Mouse (Mus musculus) midbrain, embryonic 11.5 days (tissue): ENCODE measurements around the gene Jam2. TPM values are rescaled to one million over a fixed set of nuclear protein-coding genes. Genes with fewer than 3 reads are reported as not detected.
A peak's percentile ranks its signal among the peaks of the same experiment; 100 is the strongest.

ENCODE experiments used
- ATAC-seq: fragments of 200-750 bp; cut with Nextera tagmentation; 2 replicates; pipeline ENCODE4 v1.8.0; 2017; ENCODE audit warnings: moderate TSS enrichment, moderate library complexity; ENCODE audit not compliant: low FRiP score
- DNase-seq: peaks from one replicate; pipeline ENCODE4 v3.0.0; 2015; ENCODE audit warnings: low spot score; ENCODE audit errors: missing footprints
- H3K27ac ChIP-seq: fragments of 300-500 bp; sonication (generic); 2 replicates; pipeline ENCODE4 v1.5.1; 2014; ENCODE audit warnings: low read depth, low read length
- H3K27me3 ChIP-seq: fragments of 300-500 bp; sonication (generic); 2 replicates; pipeline ENCODE4 v1.6.1; 2014; ENCODE audit warnings: mild to moderate bottlenecking, low read length, moderate library complexity, mixed read lengths; ENCODE audit not compliant: control insufficient read depth, insufficient read depth
- H3K36me3 ChIP-seq: fragments of 300-500 bp; sonication (generic); 2 replicates; pipeline ENCODE4 v1.6.1; 2014; ENCODE audit warnings: mild to moderate bottlenecking, low read length, moderate library complexity, mixed read lengths; ENCODE audit not compliant: control insufficient read depth, insufficient read depth
- H3K4me1 ChIP-seq: fragments of 300-500 bp; sonication (generic); 2 replicates; pipeline ENCODE4 v1.6.1; 2014; ENCODE audit warnings: low read length; ENCODE audit not compliant: control insufficient read depth, insufficient read depth
- H3K4me2 ChIP-seq: fragments of 300-500 bp; sonication (generic); 2 replicates; pipeline ENCODE4 v1.6.1; 2014; ENCODE audit warnings: mild to moderate bottlenecking, moderate library complexity
- H3K4me3 ChIP-seq: fragments of 300-500 bp; sonication (generic); 2 replicates; pipeline ENCODE4 v1.5.1; 2014; ENCODE audit warnings: low read depth, low read length
- H3K9ac ChIP-seq: fragments of 300-500 bp; sonication (generic); 2 replicates; pipeline ENCODE4 v1.6.1; 2014; ENCODE audit warnings: low read length
- H3K9me3 ChIP-seq: fragments of 300-500 bp; sonication (generic); 2 replicates; pipeline ENCODE4 v1.6.1; 2016; ENCODE audit warnings: low read length; ENCODE audit not compliant: control insufficient read depth
- WGBS: fragments of 180-500 bp; shearing (Covaris S2); extraction: QIAGEN DNeasy Blood & Tissue Kit; methylation state at CpG from one replicate; pipeline ENCODE4 v1.1.7; 2014; 5-methylcytosine and 5-hydroxymethylcytosine counted together
- polyA plus RNA-seq: library from polyadenylated mRNA; unstranded; fragments of >200 nt; fragmentation: Nextera tagmentation; extraction: Ambion mirVana; gene quantifications from 2 replicates; pipeline ENCODE4 v1.2.1, GENCODE M21; 2014

The Jam2 gene
- polyA plus RNA-seq, 1 experiment from 2014 or later = 95.1 TPM

DNA sequence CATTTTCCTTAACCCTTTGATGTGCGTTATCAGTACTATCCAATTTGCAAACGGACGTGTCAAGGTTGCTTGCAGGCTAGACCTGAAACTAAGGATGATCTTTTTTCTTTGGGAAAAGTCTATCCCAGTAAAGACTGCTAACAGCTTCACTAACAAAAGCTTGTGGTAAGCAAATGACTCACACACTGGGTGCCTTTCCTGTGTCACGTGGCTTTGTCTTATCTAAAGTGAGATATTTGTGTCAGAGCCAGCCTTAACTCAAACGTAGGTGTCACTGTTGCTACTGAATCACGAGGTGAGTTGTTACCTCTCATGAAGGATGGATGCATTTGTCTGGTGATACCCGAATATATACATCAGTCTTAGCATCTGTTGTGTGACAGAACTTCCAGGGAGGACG is 90.7 kb downstream of the Jam2 start:
- no peak for DNase-seq
- Histone ChIP-seq H3K27me3 (no peaks in the 10 kb centered on the region), H3K36me3 (0 out of 2 replicates have a peak, but pooled peaks cover 2% of the 10 kb centered on the region), H3K4me1 (no peaks in the 10 kb centered on the region), H3K4me3 (no peak overlapping the region), H3K9ac (no peak overlapping the region), H3K4me2 (no peak overlapping the region), H3K27ac (no peak overlapping the region), H3K9me3 (no peaks in the 10 kb centered on the region)
- ATAC-seq = no peak
- WGBS = 92% methylated on average over 8 of the region's 8 CpGs

DNA sequence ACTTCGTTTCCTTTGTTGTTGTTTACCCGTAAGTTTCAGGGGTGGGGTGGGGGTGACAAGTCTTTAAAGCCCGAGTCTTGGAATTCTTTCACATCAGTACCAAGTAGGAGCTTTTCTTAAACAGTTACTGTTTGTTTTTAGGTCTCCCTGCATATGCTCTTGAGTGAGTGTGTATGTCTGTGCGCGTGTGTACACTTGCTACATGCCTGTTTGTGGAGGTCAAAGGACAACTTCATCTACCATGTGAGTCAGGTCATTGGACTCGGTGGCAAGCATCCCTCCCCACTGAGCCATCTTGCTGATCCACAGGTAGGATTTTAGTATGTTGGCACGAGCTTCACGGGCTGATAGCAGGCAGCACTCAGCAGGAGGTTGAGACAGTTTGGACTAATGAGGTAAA is 99.9 kb downstream of the Jam2 start:
- Histone ChIP-seq H3K27ac (no peak overlapping the region), H3K9ac (no peak overlapping the region), H3K4me2 (no peak overlapping the region), H3K4me1 (no peaks in the 10 kb centered on the region), H3K27me3 (no peaks in the 10 kb centered on the region), H3K36me3 (no peaks in the 10 kb centered on the region), H3K9me3 (no peaks in the 10 kb centered on the region), H3K4me3 (no peak overlapping the region)
- DNase-seq (peak; percentile 54), ATAC-seq (no peak)
- 85% methylated on average over 8 of the region's 8 CpGs for WGBS

DNA sequence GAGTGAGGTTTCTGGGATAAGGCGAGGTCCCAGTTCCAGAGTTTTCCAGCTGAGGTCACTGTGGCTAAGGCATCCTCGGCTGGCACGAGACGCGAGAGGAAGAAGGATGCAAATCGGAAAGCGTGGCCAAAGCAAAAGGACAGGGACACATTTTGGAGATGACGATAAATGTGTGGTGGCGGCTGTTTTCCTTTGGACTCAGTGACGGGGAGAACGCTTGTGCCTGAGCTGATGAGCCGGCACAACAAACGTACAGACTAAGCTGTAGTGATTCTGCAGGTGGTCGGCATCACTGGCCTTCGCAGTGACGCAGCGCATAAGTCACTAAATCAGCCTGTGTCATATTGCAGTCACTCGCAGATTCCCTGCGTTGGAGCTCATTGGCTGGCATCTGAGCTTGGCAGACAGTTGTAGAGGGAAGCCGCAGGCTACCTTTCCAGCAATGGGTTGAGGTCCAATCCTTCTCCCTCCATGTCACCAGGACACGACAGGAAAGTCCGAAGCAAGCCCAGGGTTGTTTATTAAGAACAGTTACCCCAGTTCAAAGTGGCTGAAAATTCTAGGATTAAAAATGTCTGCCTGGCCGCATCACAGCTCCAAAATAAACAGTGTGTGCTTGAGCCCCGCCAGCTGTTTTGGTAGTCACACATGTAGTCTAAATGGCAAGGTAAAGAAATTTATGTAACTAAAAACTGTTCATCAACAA is 101.2 kb downstream of the Jam2 start:
- DNase-seq = peak; percentile 8
- Histone ChIP-seq H3K27me3 (no peaks in the 10 kb centered on the region), H3K27ac (no peak overlapping the region), H3K9me3 (no peaks in the 10 kb centered on the region), H3K9ac (no peak overlapping the region), H3K36me3 (no peaks in the 10 kb centered on the region), H3K4me2 (no peak overlapping the region), H3K4me1 (no peaks in the 10 kb centered on the region), H3K4me3 (no peak overlapping the region)
- no peak for ATAC-seq
- 81% methylated on average over 24 of the region's 24 CpGs for WGBS

Other genes starting within 250 kb of the Jam2 start
- 60.2 and 60.4 TPM in 2 replicates for gene Mrpl39, start 38.4 kb upstream of the Jam2 start, polyA plus RNA-seq
- 41.2 and 45.1 TPM in 2 replicates for gene Gabpa, start 60.8 kb downstream of the Jam2 start, polyA plus RNA-seq
- gene Atp5j, start 61.5 kb downstream of the Jam2 start, polyA plus RNA-seq = 778 and 822 TPM in 2 replicates